Mouse (Mus musculus): ENCODE results near the gene Hspb8. TPM values are rescaled to one million over a fixed set of nuclear protein-coding genes. Genes with fewer than 3 reads are reported as not detected.
A peak's percentile ranks its signal among the peaks of the same experiment; 100 is the strongest.
"Not testable (repeated sequence)": the region's sequence is repeated elsewhere in the genome, so short reads cannot be mapped to it uniquely, and the experiment has no call there.

Hspb8 gene
- polyA plus RNA-seq, 1 experiment from 2014 or later = 12.0 TPM

- not testable (repeated sequence) for H3K4me3 ChIP-seq (replicated peaks); ATAC-seq (ENCODE audit: insufficient number of reproducible peaks, insufficient read depth, low FRiP score, low TSS enrichment, low read depth); H3K9me3 ChIP-seq; H3K4me2 ChIP-seq; H3K27ac ChIP-seq; H3K9ac ChIP-seq (replicated peaks); H3K27me3 ChIP-seq; H3K36me3 ChIP-seq
- 83% methylated on average over 3 of the region's 3 CpGs for WGBS
- H3K4me1 ChIP-seq (replicated peaks) = peaks cover 40% of the 10 kb centered on the region
Observed at GRCm38 (mm10) chr5:116425709-116426108, 3.0 kb upstream of the Hspb8 start.

DNA sequence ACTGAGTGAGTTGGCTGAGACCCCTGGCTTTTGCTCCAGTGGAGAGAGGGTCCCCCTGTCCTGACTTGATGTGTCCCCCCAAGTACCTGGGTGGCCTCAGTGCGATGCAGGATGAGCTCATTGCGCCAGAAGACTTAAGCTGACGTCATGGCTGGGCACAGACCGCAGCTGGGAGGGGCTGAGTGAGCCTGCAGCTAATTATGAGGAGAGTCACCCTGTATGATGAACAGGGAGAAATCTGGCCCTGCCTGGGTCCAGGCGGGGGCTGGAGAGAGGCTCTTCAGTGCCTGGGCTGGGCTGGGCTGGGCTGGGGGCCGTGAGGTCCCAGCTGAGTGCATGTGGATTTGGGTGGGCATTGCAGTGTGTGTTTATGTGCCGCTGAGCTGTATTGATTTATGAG is 2.6 kb upstream of the Hspb8 start:
- Histone ChIP-seq H3K9me3 (no peaks in the 10 kb centered on the region), H3K4me3 (replicated peaks) (no peak overlapping the region), H3K27me3 (peaks cover 4% of the 10 kb centered on the region; the same call in 1 of the 2 replicates), H3K36me3 (no peaks in the 10 kb centered on the region), H3K4me1 (replicated peaks) (peaks cover 44% of the 10 kb centered on the region), H3K4me2 (no peak overlapping the region), H3K27ac (no peak overlapping the region), H3K9ac (replicated peaks) (no peak overlapping the region)
- ATAC-seq (ENCODE audit: insufficient number of reproducible peaks, insufficient read depth, low FRiP score, low TSS enrichment, low read depth) = no peak
- WGBS = 47% methylated on average over 7 of the region's 7 CpGs

DNA sequence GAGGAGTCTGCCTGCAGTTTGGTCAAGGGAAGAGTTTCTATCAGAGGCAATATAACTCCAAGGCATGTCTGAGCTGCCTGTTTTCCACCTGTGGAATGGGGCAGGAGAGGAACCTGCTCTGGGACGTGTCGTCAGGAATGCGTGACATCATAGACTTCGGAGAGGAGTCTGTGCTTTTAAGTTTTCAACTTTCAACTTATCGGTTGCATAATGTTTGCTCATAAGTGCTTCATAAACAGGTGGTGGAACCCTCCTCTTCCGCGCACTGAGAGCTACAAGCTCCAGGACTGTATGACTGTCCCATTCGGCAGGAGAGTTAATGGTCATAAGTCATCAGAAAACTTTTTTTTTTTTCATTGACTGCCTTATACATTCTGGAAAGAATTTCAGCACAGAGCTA is 1.1 kb upstream of the Hspb8 start:
- Histone ChIP-seq H3K9ac (replicated peaks) (no peak overlapping the region), H3K4me2 (no peak overlapping the region), H3K4me3 (replicated peaks) (no peak overlapping the region), H3K9me3 (no peaks in the 10 kb centered on the region), H3K4me1 (replicated peaks) (peaks cover 45% of the 10 kb centered on the region), H3K27me3 (peaks cover 4% of the 10 kb centered on the region; the same call in 1 of the 2 replicates), H3K27ac (no peak overlapping the region), H3K36me3 (no peaks in the 10 kb centered on the region)
- ATAC-seq (ENCODE audit: insufficient number of reproducible peaks, insufficient read depth, low FRiP score, low TSS enrichment, low read depth) = no peak
- 71% methylated on average over 8 of the region's 8 CpGs for WGBS

- Histone ChIP-seq H3K27me3 (peaks cover 4% of the 10 kb centered on the region; the same call in 1 of the 2 replicates), H3K4me1 (replicated peaks) (peaks cover 45% of the 10 kb centered on the region), H3K4me3 (replicated peaks) (peak overlapping the region; percentile 38), H3K27ac (peak overlapping the region; percentile 73; the same call in 1 of the 2 replicates), H3K9ac (replicated peaks) (peak overlapping the region; percentile 54), H3K9me3 (no peaks in the 10 kb centered on the region), H3K4me2 (peak overlapping the region; percentile 70), H3K36me3 (no peaks in the 10 kb centered on the region)
- ATAC-seq (ENCODE audit: insufficient number of reproducible peaks, insufficient read depth, low FRiP score, low TSS enrichment, low read depth) = no peak
- WGBS = 43% methylated on average over 22 of the region's 22 CpGs
Observed at GRCm38 (mm10) chr5:116421791-116422481, 728 bp downstream of the Hspb8 start.

DNA sequence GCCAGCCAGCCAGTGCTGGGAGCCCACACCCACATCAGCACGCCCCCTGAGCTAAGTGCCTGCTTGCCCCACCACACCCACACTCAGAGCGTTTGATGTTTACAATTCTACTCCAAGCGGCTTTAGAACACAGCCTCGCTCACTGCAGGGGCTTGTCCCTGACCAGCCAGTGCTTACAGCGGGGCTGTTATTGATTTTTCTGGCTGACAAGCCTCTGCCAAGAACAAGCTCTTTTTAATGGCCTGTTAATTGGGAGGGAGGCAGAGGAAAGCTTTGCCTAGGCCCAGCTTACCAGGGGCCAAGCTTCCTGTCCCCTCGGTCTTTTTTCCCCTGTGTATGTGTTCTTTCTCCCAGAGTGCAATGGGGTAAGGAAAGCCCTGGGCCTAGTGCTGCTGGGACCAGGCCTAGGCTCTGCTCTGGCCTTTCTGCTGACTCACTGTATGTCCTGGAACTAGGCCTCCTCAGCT is 1.9 kb downstream of the Hspb8 start:
- no peak overlapping the region for H3K9ac ChIP-seq (replicated peaks)
- WGBS = 7% methylated on average over 6 of the region's 6 CpGs
- peaks cover 4% of the 10 kb centered on the region; the same call in 1 of the 2 replicates for H3K27me3 ChIP-seq
- H3K9me3 ChIP-seq = no peaks in the 10 kb centered on the region
- peaks cover 57% of the 10 kb centered on the region for H3K4me1 ChIP-seq (replicated peaks)
- H3K36me3 ChIP-seq = no peaks in the 10 kb centered on the region
- peak overlapping the region; percentile 36 for H3K4me2 ChIP-seq
- peak; percentile 64 for ATAC-seq (ENCODE audit: insufficient number of reproducible peaks, insufficient read depth, low FRiP score, low TSS enrichment, low read depth)
- peak overlapping the region; percentile 80 for H3K27ac ChIP-seq
- peak overlapping the region; percentile 15 for H3K4me3 ChIP-seq (replicated peaks)

DNA sequence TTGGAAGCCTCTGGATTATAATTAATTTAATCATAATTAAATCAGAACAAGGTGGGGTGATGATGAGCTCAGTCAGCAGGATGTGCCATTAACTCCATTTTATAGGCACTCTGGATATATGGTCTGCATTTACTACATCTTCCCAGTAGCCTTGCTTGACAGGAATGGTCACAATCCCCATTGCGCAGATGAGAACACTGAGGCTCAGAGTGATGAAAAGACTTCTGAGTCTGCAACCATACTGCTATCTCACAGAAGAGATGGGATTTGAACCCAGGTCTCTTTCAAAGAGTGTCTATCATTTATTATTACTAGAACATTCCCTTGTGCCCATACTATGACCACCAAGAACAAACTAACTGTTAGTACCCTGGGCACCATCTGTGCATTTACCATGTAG is 2.5 kb downstream of the Hspb8 start:
- H3K9me3 ChIP-seq = no peaks in the 10 kb centered on the region
- H3K36me3 ChIP-seq = no peaks in the 10 kb centered on the region
- H3K4me1 ChIP-seq (replicated peaks) = peaks cover 58% of the 10 kb centered on the region
- ATAC-seq (ENCODE audit: insufficient number of reproducible peaks, insufficient read depth, low FRiP score, low TSS enrichment, low read depth) = no peak
- peak overlapping the region; percentile 80 for H3K27ac ChIP-seq
- peaks cover 4% of the 10 kb centered on the region; the same call in 1 of the 2 replicates for H3K27me3 ChIP-seq
- H3K4me2 ChIP-seq = peak overlapping the region; percentile 36
- 97% methylated on average over 1 of the region's 1 CpGs for WGBS
- peak overlapping the region; percentile 15; the same call in 1 of the 2 replicates for H3K4me3 ChIP-seq (replicated peaks)
- no peak overlapping the region for H3K9ac ChIP-seq (replicated peaks)

DNA sequence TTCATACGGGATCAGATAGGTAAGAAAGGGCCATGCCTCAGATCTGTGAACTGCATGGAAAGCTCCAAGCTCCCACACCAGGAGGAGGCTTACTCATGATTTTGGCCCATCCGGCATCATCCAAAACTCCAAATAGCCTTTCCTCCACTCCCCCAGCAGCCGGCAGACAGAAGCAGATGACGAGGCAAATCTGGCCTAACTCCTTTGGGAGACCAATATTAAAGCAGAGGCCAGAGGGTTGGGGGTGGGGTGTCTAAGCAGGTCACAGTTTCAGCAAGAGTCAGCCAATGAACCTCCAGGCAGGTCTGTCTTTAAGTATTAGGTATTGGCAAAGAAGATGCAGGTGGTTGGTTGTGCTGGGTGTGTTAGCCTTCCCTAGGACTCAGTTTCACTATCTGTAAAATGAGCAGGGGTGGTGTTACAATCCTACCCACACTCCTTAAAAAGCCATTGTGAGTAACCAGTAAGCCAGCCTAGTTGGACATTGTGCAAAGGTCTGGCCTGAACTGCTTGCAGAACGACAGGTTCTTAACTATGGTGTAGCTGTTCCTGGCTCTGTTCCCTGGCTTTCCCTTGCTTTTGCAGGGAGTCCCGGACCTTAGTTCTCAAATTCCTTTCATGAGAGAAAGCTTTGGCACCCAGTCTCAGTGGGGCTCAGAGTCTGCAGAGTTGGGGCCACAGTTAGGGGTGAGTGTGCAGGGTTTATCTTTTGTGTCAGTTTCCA is 3.2 kb downstream of the Hspb8 start:
- 57% methylated on average over 6 of the region's 6 CpGs for WGBS
- Histone ChIP-seq H3K4me3 (replicated peaks) (no peak overlapping the region), H3K36me3 (0 out of 2 replicates have a peak, but pooled peaks cover 3% of the 10 kb centered on the region), H3K9me3 (no peaks in the 10 kb centered on the region), H3K4me1 (replicated peaks) (peaks cover 56% of the 10 kb centered on the region), H3K27me3 (peaks cover 4% of the 10 kb centered on the region; the same call in 1 of the 2 replicates), H3K4me2 (no peak overlapping the region), H3K9ac (replicated peaks) (no peak overlapping the region), H3K27ac (no peak overlapping the region)
- ATAC-seq (ENCODE audit: insufficient number of reproducible peaks, insufficient read depth, low FRiP score, low TSS enrichment, low read depth) = no peak

DNA sequence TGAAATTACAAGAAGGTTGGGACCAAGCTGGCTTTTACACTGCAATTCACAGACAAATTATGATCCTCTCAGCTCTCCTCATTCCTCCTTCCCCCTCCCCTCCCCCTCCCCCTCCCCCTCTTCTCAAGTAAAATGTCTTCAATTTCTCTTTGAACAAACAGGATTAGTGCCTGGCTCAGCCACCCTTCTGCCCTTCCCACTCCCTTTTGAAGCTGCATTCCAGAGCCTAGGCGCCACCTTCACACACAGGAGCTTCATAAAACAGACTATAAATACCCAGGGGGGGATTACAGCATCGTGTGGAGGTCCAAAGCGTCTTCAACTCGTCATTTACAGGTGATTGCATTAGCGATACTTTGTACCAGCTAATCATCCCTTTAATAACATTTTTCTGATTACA is 6.5 kb downstream of the Hspb8 start:
- no peak overlapping the region for H3K4me3 ChIP-seq (replicated peaks)
- no peaks in the 10 kb centered on the region for H3K9me3 ChIP-seq
- no peak for ATAC-seq (ENCODE audit: insufficient number of reproducible peaks, insufficient read depth, low FRiP score, low TSS enrichment, low read depth)
- no peak overlapping the region for H3K9ac ChIP-seq (replicated peaks)
- H3K4me2 ChIP-seq = no peak overlapping the region
- H3K36me3 ChIP-seq = 0 out of 2 replicates have a peak, but pooled peaks cover 3% of the 10 kb centered on the region
- H3K27ac ChIP-seq = peak overlapping the region; percentile 36; the same call in 1 of the 2 replicates
- H3K27me3 ChIP-seq = no peaks in the 10 kb centered on the region
- WGBS = 4% methylated on average over 5 of the region's 5 CpGs
- H3K4me1 ChIP-seq (replicated peaks) = peaks cover 32% of the 10 kb centered on the region

DNA sequence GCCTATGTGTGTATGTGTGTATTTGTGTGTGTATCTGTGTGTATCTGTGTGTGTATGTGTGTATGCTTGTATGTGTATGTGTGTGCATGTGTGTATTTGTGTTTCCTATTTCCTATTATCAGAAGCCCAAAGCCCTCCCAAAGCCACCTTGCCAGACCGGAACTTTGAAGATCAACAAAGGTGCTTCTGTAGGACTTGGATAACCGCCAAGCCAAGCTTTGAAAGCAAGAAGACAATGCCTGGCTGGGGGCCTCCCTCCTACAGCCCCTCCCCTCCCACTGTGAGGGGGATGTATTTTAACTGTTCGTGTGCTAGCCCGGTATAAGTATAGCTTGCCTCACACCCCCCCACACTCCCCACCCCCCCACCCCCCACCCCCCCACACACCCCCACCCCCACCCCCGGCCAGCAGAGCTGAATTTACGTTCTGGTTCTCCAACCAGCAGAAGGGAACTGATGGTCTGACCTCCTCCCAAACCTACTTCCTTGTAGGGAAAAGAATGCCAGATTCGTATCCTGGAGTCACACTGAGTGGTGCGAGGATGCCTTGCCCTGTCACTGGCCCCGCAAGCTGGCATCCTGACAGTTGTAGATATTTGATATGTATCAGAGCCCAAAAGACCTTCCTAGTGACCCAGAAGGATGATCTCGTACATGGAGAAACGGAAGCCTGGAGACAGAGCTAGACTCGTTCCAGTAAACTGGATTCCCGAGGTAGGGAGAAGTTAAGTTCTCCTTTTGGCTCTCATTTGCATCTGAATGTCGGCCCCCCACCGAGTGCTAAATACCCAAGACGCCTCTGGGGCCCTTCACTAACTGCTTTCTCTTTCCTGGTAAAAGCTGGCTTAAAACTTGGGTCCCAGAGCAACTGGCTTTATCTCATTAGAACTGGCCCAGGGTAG is 12.7 kb downstream of the Hspb8 start:
- Histone ChIP-seq H3K9ac (replicated peaks) (no peak overlapping the region), H3K4me1 (replicated peaks) (peaks cover 26% of the 10 kb centered on the region), H3K4me3 (replicated peaks) (no peak overlapping the region), H3K9me3 (no peaks in the 10 kb centered on the region), H3K36me3 (0 out of 2 replicates have a peak, but pooled peaks cover 3% of the 10 kb centered on the region), H3K27me3 (no peaks in the 10 kb centered on the region), H3K27ac (no peak overlapping the region), H3K4me2 (peak overlapping the region; percentile 17; the same call in 1 of the 2 replicates)
- 13% methylated on average over 16 of the region's 16 CpGs for WGBS
- no peak for ATAC-seq (ENCODE audit: insufficient number of reproducible peaks, insufficient read depth, low FRiP score, low TSS enrichment, low read depth)

- Histone ChIP-seq H3K4me2 (no peak overlapping the region), H3K27ac (no peak overlapping the region), H3K4me1 (replicated peaks) (peaks cover 26% of the 10 kb centered on the region), H3K9me3 (no peaks in the 10 kb centered on the region), H3K9ac (replicated peaks) (no peak overlapping the region), H3K4me3 (replicated peaks) (no peak overlapping the region), H3K36me3 (no peaks in the 10 kb centered on the region), H3K27me3 (no peaks in the 10 kb centered on the region)
- WGBS = 69% methylated on average over 9 of the region's 9 CpGs
- ATAC-seq (ENCODE audit: insufficient number of reproducible peaks, insufficient read depth, low FRiP score, low TSS enrichment, low read depth) = no peak
Observed at GRCm38 (mm10) chr5:116408965-116409364, 13.7 kb downstream of the Hspb8 start.

Measured in limb, embryonic 12.5 days (tissue).